Mouse (Mus musculus): ENCODE measurements around the gene Cc2d1a. TPM values are rescaled to one million over a fixed set of nuclear protein-coding genes. Genes with fewer than 3 reads are reported as not detected.
A peak's percentile ranks its signal among the peaks of the same experiment; 100 is the strongest.

The Cc2d1a gene
- polyA plus RNA-seq (2014; fragmentation: Nextera tagmentation; extraction: Ambion mirVana) = 11.7 and 17.7 TPM in 2 replicates

DNA sequence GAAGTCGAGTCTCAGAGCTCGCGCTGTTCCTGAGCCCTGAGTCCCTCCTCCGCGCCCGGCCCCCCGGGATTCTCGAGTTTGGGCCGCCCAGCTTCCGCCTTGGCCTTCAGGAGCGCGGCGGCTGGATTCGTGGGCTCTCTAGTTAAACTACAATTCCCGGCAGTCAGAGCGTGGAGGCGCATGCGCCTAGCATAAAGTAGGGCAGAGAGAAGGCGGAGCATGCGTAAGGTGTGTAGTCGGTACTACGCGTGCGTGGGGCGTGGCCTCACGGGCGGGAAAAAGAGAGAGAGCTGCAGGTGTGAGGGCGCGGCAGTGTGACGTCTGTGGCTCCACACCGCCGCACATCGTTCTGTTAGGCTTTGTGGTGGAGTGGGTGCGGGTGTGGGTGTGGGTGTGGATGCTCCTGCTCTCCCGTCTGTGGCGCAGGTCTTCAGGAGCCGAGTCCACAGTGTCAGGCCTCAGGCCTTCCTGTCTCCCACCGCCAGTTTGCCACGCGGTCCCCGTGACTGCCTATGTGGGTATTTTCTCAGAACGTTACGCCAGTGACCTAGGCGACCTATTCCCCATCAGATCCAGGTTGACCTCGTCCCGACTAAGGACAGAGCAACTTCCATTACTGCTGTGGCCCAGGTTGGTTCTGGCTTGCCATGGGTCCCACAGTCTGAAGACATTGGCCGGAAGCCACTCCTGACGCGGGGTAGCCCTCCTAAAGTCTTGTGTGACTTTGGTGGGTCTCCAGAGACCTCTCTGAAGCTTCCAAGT is at the start of gene Cc2d1a, which contains the start of gene 4930432K21Rik:
TSS of gene Cc2d1a (minus strand) at position 168 of the 762 bp plus-strand sequence.
TSS of gene 4930432K21Rik (plus strand) at position 257 of the 762 bp plus-strand sequence.
- Histone ChIP-seq H3K36me3 (ENCODE audit: control insufficient read depth, insufficient read depth, low read length) (peaks cover 17% of the 10 kb centered on the region), H3K4me1 (ENCODE audit: control insufficient read depth, insufficient read depth, low read length) (peaks cover 10% of the 10 kb centered on the region), H3K9me3 (ENCODE audit: control insufficient read depth, low read length) (no peaks in the 10 kb centered on the region), H3K4me2 (replicated peaks; ENCODE audit: low read depth, low read length) (peak within 1 kb of the TSS; percentile 83), H3K4me3 (ENCODE audit: low read length) (peak within 1 kb of the TSS; percentile 47), H3K27me3 (ENCODE audit: control insufficient read depth, insufficient read depth, low read length) (no peaks in the 10 kb centered on the region), H3K27ac (ENCODE audit: low read depth, low read length) (no peak within 1 kb of the TSS), H3K9ac (ENCODE audit: low read depth, low read length) (peak within 1 kb of the TSS; percentile 68)
- WGBS = 14% methylated on average over 48 of the region's 49 CpGs
- peak; percentile 90 for ATAC-seq (ENCODE audit: low FRiP score, low TSS enrichment)

DNA sequence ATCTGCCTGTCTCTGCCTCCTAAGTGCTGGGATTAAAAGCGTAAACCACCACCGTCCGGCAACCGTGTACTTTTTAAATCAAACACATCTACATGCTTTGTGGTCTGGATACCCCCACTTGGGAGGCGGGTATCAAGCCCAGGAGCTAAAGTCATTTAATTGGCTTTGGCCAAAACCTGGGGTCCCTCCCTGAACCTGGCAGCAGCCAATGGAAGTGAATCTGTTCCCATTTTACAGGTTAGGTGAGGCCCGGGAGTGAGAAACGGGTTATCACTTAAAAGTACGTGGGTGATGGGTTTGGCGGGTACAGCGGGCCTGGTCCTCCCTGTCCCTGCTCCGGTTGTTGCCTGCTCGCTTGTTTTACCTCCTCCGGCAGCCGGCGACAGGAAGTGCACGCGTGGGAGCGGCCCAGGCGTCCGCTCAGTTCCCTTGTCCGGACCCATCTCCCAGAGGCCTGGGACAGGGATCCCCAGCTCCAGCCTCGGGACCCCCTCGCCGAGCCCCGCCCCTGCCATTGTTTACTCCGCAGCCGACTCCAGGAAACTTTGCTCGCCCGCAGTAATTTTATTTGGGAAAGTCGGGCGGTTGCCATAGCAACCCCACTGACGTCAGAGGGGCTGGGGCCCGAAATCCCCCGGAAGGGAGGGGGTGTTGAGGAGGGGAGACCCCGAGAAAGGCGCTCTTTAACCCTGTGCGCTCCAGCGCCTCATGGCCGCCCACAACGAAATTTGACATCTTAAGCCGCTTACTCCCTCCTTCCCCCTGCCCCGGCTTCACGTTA is 49.6 kb upstream of the Cc2d1a start:
- ATAC-seq (ENCODE audit: low FRiP score, low TSS enrichment) = peak; percentile 44
- Histone ChIP-seq H3K27ac (ENCODE audit: low read depth, low read length) (peak overlapping the region; percentile 97), H3K36me3 (ENCODE audit: control insufficient read depth, insufficient read depth, low read length) (no peaks in the 10 kb centered on the region), H3K27me3 (ENCODE audit: control insufficient read depth, insufficient read depth, low read length) (no peaks in the 10 kb centered on the region), H3K4me3 (ENCODE audit: low read length) (peak overlapping the region; percentile 41), H3K9me3 (ENCODE audit: control insufficient read depth, low read length) (no peaks in the 10 kb centered on the region), H3K4me2 (replicated peaks; ENCODE audit: low read depth, low read length) (peak overlapping the region; percentile 58), H3K4me1 (ENCODE audit: control insufficient read depth, insufficient read depth, low read length) (peaks cover 43% of the 10 kb centered on the region), H3K9ac (ENCODE audit: low read depth, low read length) (peak overlapping the region; percentile 60)
- 3% methylated on average over 43 of the region's 43 CpGs for WGBS

DNA sequence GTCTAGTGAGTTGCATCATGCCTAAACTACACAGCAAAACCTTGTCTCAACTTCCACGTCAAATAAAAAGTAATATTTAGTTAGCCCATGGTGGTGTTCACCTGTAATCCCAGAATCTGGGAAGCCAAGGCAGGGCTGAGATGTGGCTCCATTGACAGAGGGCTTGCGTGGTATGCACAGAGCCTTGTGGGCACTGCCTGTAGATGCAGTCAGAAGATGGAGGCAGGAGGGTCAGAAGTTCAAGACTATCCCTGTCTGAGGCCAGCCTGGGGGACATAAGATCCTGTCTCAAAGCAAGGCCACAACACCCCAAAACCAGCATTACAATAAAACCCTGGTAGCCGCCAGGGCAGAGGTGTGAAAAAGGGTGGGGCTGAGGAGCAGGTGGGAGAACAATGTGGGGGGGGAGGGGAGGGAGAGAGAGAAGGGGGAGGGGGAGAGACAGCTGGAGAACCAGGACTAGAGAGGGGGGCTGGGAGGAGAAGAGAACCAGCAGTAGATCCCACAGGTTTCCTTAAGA is 46.5 kb upstream of the Cc2d1a start:
- 68% methylated on average over 3 of the region's 3 CpGs for WGBS
- H3K27me3 ChIP-seq (ENCODE audit: control insufficient read depth, insufficient read depth, low read length) = no peaks in the 10 kb centered on the region
- no peak overlapping the region for H3K9ac ChIP-seq (ENCODE audit: low read depth, low read length)
- no peaks in the 10 kb centered on the region for H3K36me3 ChIP-seq (ENCODE audit: control insufficient read depth, insufficient read depth, low read length)
- H3K4me3 ChIP-seq (ENCODE audit: low read length) = no peak overlapping the region
- H3K9me3 ChIP-seq (ENCODE audit: control insufficient read depth, low read length) = no peaks in the 10 kb centered on the region
- H3K27ac ChIP-seq (ENCODE audit: low read depth, low read length) = no peak overlapping the region
- no peak for ATAC-seq (ENCODE audit: low FRiP score, low TSS enrichment)
- H3K4me1 ChIP-seq (ENCODE audit: control insufficient read depth, insufficient read depth, low read length) = peaks cover 25% of the 10 kb centered on the region
- H3K4me2 ChIP-seq (replicated peaks; ENCODE audit: low read depth, low read length) = no peak overlapping the region

DNA sequence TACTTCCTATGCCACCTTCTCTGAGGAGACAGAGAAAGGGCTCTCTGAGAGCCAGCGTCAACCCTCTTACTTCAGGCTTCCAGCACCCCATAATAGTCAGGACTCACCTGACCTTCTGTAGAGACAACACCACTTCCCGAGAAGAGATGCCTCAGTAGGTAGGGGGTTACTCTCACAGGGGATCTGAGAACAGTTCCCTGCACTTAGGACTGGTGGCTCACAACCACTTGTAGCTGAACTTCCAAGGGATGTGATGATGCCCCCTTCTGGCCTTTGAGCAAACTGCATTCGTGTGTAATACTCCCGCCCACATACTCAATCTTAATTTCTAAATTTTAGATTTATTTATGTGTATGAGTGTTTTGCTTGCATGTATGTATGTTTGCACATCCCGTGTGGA is 45.8 kb upstream of the Cc2d1a start:
- Histone ChIP-seq H3K27ac (ENCODE audit: low read depth, low read length) (no peak overlapping the region), H3K4me2 (replicated peaks; ENCODE audit: low read depth, low read length) (no peak overlapping the region), H3K9ac (ENCODE audit: low read depth, low read length) (no peak overlapping the region), H3K4me1 (ENCODE audit: control insufficient read depth, insufficient read depth, low read length) (peaks cover 18% of the 10 kb centered on the region), H3K4me3 (ENCODE audit: low read length) (no peak overlapping the region), H3K27me3 (ENCODE audit: control insufficient read depth, insufficient read depth, low read length) (no peaks in the 10 kb centered on the region; the same call in 1 of the 2 replicates), H3K36me3 (ENCODE audit: control insufficient read depth, insufficient read depth, low read length) (no peaks in the 10 kb centered on the region), H3K9me3 (ENCODE audit: control insufficient read depth, low read length) (no peaks in the 10 kb centered on the region)
- no peak for ATAC-seq (ENCODE audit: low FRiP score, low TSS enrichment)
- 84% methylated on average over 5 of the region's 5 CpGs for WGBS

DNA sequence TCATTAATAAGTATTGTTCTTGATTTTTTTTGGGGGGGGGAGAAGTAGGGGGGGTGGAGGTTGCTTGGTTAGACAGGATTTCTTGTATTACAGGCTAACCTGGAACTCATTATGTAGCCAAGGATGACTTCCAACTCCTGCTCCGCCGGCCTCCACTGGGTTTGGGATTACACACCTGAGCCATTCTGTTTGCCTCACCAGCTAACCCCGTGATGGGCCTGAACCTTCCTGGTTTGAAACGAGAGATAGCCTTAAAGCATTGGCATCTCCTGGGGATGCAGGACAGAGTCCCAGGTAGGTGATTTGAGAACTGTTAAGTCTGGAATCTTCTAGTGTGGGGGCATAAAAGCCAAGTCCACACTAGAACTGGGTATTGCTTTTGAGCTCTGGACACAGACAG is 45.4 kb upstream of the Cc2d1a start:
- Histone ChIP-seq H3K4me2 (replicated peaks; ENCODE audit: low read depth, low read length) (no peak overlapping the region), H3K4me3 (ENCODE audit: low read length) (no peak overlapping the region), H3K4me1 (ENCODE audit: control insufficient read depth, insufficient read depth, low read length) (peaks cover 14% of the 10 kb centered on the region), H3K9me3 (ENCODE audit: control insufficient read depth, low read length) (no peaks in the 10 kb centered on the region), H3K9ac (ENCODE audit: low read depth, low read length) (no peak overlapping the region), H3K27ac (ENCODE audit: low read depth, low read length) (no peak overlapping the region), H3K27me3 (ENCODE audit: control insufficient read depth, insufficient read depth, low read length) (no peaks in the 10 kb centered on the region; the same call in 1 of the 2 replicates), H3K36me3 (ENCODE audit: control insufficient read depth, insufficient read depth, low read length) (no peaks in the 10 kb centered on the region)
- 82% methylated on average over 4 of the region's 4 CpGs for WGBS
- no peak for ATAC-seq (ENCODE audit: low FRiP score, low TSS enrichment)

DNA sequence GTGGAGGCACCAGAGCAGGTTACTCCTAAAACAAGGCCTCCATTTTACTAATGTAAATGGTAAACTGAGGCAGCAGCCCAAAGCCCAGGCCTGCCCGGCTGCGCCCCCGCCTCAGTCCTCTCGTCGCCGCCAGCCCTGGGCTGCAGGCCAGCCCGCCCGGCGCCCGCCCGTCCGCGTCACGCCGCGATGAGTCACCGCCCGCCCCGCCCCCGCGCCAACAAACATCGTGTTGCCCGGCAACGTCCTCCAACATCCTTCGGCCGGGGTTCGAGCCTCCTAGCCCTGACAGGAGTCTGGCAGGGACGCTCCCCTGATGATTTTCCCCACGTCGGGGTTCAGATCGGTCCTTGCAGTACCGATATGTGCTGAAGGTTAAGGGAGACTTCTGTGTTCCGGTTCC is 44.8 kb upstream of the Cc2d1a start:
- peak overlapping the region; percentile 8; the same call in 1 of the 2 replicates for H3K9ac ChIP-seq (ENCODE audit: low read depth, low read length)
- H3K27ac ChIP-seq (ENCODE audit: low read depth, low read length) = peak overlapping the region; percentile 49
- WGBS = 4% methylated on average over 32 of the region's 33 CpGs
- H3K4me1 ChIP-seq (ENCODE audit: control insufficient read depth, insufficient read depth, low read length) = peaks cover 8% of the 10 kb centered on the region
- no peaks in the 10 kb centered on the region; the same call in 1 of the 2 replicates for H3K27me3 ChIP-seq (ENCODE audit: control insufficient read depth, insufficient read depth, low read length)
- no peaks in the 10 kb centered on the region for H3K9me3 ChIP-seq (ENCODE audit: control insufficient read depth, low read length)
- no peaks in the 10 kb centered on the region for H3K36me3 ChIP-seq (ENCODE audit: control insufficient read depth, insufficient read depth, low read length)
- peak overlapping the region; percentile 38 for H3K4me2 ChIP-seq (replicated peaks; ENCODE audit: low read depth, low read length)
- H3K4me3 ChIP-seq (ENCODE audit: low read length) = peak overlapping the region; percentile 9; the same call in 1 of the 2 replicates
- ATAC-seq (ENCODE audit: low FRiP score, low TSS enrichment) = peak; percentile 50

DNA sequence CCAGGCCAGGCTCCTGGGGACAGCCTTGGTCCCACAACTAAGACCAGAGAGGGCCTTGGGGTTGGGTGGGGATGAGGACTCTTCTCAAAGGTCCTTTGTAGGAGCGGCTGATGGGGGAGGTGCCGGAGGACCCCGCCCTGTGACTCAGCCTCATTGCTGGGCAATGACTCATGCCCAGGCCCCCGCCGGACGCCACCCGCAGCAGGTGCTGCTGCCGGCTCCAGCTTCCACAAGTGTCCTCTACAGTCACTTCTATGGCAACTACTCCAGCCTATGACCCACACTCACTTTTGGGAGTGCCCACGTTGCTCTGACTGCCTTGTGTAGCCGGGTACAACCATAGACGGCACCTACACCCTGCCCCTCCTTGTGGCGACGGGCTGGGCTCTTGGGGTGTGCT is 44.3 kb upstream of the Cc2d1a start:
- ATAC-seq (ENCODE audit: low FRiP score, low TSS enrichment) = peak; percentile 67

DNA sequence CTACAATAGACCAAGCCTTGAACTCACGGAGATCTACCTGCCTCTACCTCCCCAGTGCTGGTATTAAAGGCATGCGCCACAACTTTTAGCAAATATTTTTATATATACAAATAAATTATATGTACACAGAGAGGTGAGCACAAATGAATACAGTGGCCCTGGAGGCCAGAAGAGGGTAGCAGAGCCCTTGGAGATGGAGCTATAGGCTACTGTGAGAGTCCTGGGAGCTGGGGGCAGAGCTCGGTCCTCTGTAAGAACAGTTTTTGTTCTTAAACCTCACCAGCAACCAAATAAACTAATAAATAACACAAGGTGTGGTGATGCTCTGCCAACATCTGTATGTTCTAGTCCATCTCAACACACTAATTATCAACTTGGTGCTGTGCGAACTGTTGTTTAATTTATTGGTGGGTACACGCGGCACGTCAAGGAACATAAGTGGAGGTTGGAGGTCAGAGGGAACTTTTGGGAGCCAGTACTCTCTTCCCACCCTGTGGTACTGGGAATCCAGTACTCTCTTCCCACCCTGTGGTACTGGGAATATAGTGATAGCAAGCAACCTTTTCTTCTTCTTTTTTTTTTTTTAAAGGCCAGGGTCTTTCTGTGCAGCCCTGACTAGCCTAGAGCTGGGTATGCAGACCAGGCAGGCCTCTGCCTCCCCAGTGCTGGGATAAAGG is 42.6 kb upstream of the Cc2d1a start:
- ATAC-seq (ENCODE audit: low FRiP score, low TSS enrichment) = no peak
- WGBS = 89% methylated on average over 7 of the region's 7 CpGs

More for the DNA sequence above, 44.3 kb upstream of the Cc2d1a start:
- peak overlapping the region; percentile 38 for H3K4me2 ChIP-seq (replicated peaks; ENCODE audit: low read depth, low read length)
- 27% methylated on average over 13 of the region's 13 CpGs for WGBS
- H3K27me3 ChIP-seq (ENCODE audit: control insufficient read depth, insufficient read depth, low read length) = no peaks in the 10 kb centered on the region; the same call in 1 of the 2 replicates
- no peaks in the 10 kb centered on the region for H3K36me3 ChIP-seq (ENCODE audit: control insufficient read depth, insufficient read depth, low read length)
- H3K27ac ChIP-seq (ENCODE audit: low read depth, low read length) = peak overlapping the region; percentile 49
- peaks cover 8% of the 10 kb centered on the region; the same call in 1 of the 2 replicates for H3K4me1 ChIP-seq (ENCODE audit: control insufficient read depth, insufficient read depth, low read length)
- H3K4me3 ChIP-seq (ENCODE audit: low read length) = peak overlapping the region; percentile 9; the same call in 1 of the 2 replicates
- H3K9ac ChIP-seq (ENCODE audit: low read depth, low read length) = 0 out of 2 replicates have a peak overlapping the region, but pooled peaks have one; percentile 8
- H3K9me3 ChIP-seq (ENCODE audit: control insufficient read depth, low read length) = no peaks in the 10 kb centered on the region

More for the DNA sequence above, 42.6 kb upstream of the Cc2d1a start:
- Histone ChIP-seq H3K4me1 (ENCODE audit: control insufficient read depth, insufficient read depth, low read length) (peaks cover 8% of the 10 kb centered on the region; the same call in 1 of the 2 replicates), H3K9me3 (ENCODE audit: control insufficient read depth, low read length) (no peaks in the 10 kb centered on the region), H3K4me2 (replicated peaks; ENCODE audit: low read depth, low read length) (no peak overlapping the region), H3K27ac (ENCODE audit: low read depth, low read length) (no peak overlapping the region), H3K9ac (ENCODE audit: low read depth, low read length) (no peak overlapping the region), H3K27me3 (ENCODE audit: control insufficient read depth, insufficient read depth, low read length) (no peaks in the 10 kb centered on the region; the same call in 1 of the 2 replicates), H3K36me3 (ENCODE audit: control insufficient read depth, insufficient read depth, low read length) (no peaks in the 10 kb centered on the region), H3K4me3 (ENCODE audit: low read length) (no peak overlapping the region)

Measured in kidney, embryonic 14.5 days (tissue).